Mouse (Mus musculus) olfactory bulb, adult 2 months (tissue): ENCODE results near the gene Eif2ak3. TPM values are rescaled to one million over a fixed set of nuclear protein-coding genes. Genes with fewer than 3 reads are reported as not detected.

Experiments used
- H3K27ac ChIP-seq: fragments of 200-500 bp; 2 replicates; pipeline ENCODE4 v1.5.1; 2012; ENCODE audit warnings: low read depth, low read length; ENCODE audit not compliant: insufficient read depth
- H3K4me1 ChIP-seq: fragments of 200-500 bp; 2 replicates; pipeline ENCODE4 v1.6.1; 2012; ENCODE audit warnings: low read length; ENCODE audit not compliant: control insufficient read depth, insufficient read depth
- H3K4me3 ChIP-seq: fragments of 200-500 bp; 2 replicates; pipeline ENCODE4 v1.5.1; 2012; ENCODE audit warnings: mild to moderate bottlenecking, low read depth, low read length, moderate library complexity; ENCODE audit not compliant: insufficient read depth
- CTCF ChIP-seq: fragments of 200-500 bp; IDR thresholded peaks from 2 replicates; pipeline ENCODE4 v1.5.1; 2012; ENCODE audit warnings: low read depth, mild to moderate bottlenecking, low read length, moderate library complexity; ENCODE audit not compliant: insufficient read depth
- POLR2A ChIP-seq: fragments of 200-500 bp; IDR thresholded peaks from 2 replicates; pipeline ENCODE4 v1.6.1; 2012; ENCODE audit warnings: mild to moderate bottlenecking, low read depth, low read length, moderate library complexity; ENCODE audit not compliant: insufficient read depth
- WGBS: fragments of 180-500 bp; shearing (Covaris S2); methylation state at CpG from one replicate; pipeline ENCODE4 v1.1.7; 2018; 5-methylcytosine and 5-hydroxymethylcytosine counted together
- polyA plus RNA-seq: library from polyadenylated mRNA; stranded (reverse); fragments of >200 nt; gene quantifications from 2 replicates; pipeline ENCODE4 v1.2.4, GENCODE M21; 2012; ENCODE audit warnings: low replicate concordance; ENCODE audit not compliant: missing spikeins, insufficient read depth, insufficient read length

Gene Eif2ak3
- polyA plus RNA-seq = not detected in 2 replicates

DNA sequence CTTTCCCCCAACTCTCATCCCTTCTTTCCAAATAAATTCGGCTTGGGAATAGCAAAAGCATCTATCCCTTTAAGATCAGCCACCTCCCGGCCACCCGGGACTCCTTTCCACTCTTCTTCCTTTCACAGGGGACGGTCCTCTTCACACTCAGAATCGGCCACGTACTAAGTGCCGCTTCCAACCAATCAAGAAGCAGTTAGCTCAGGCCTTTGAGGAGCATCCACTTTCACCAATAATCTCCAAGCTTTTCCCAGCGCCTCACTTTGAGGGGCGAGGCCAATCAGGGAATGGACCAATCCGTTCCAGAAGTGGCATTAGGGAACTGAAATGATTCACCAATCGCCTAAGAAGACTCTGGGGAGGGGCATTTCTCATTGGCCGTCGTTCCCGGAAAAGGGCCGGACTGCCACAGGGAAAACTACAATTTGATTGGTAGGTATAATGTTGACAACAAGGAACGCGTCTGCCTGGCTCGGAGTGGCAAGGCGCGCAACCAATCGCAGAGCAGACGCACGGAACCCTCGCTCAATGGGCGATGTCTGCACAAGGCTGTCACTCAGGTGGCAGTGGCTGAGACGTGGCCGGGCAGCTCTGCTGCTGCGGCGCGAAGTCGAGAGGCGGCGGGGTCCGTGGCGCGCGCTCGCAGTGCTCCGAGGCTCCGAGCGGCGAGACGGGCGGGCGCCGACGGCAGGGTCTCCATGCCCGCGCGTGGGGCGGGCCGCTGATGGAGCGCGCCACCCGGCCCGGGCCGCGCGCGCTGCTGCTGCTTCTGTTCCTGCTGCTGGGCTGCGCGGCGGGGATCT, at the start of gene Eif2ak3:
Gene Eif2ak3 (plus strand): TSS at position 514 of the 803 bp plus-strand sequence.
- under 1% methylated on average over 63 of the region's 63 CpGs for WGBS
- Histone ChIP-seq H3K4me1 (no peaks in the 10 kb centered on the region), H3K27ac (peak within 1 kb of the TSS; percentile 74), H3K4me3 (peak within 1 kb of the TSS; percentile 80)
- peak; percentile 78 for TF ChIP-seq POLR2A
- TF ChIP-seq CTCF = no peak

DNA sequence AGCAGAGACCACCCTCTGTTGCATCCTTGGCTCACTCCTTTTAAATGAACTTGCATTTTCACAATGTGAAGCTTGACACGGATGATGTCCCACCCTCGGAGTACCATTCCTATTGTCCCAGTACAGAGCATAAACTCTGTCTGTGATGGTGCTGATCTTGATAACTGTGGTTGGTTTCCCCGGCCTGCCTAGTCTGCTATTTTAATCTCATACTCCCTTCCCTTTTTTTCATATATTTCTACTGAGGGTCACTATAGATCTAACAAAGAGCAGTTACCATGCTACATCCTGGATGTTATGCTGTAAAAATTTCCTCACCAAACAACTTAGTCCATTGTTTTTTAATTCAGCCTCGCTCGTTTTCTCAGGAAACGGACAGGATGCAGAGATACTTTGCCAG, 47.4 kb upstream of the Eif2ak3 start:
- TF ChIP-seq CTCF (no peak), POLR2A (no peak)
- peaks cover 2% of the 10 kb centered on the region; the same call in 1 of the 2 replicates for H3K4me1 ChIP-seq
- 59% methylated on average over 6 of the region's 6 CpGs for WGBS

DNA sequence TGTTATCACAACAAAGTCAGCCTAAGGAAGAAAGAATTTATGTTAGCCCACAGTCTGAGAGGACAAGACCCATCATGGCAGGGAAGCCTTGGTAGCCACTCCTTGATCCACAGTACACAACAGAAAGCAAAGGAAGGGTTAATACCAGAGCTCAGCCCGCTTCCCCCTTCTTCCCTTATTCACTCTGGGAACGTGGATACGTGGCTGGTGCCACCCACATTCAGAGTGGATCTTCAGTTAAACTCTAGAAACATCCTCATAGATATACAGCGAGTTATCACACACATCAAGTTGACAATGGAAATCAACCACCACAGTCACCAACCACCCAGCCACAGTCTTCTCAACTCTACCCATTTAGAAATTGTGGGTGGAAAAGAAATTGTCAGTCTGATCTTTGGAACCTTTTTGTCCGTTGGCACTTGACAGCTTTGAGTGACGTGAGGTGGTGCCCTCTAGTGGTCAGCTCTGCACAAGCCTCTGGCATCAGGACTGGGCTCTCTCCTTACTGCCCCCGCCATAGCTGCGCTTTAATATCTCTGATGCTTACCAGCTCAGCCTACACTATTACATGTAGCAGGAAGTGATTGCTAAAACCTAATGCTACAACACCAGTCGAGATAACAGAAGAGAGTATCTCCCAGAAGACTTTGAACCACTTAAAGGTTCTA, 46.6 kb upstream of the Eif2ak3 start:
- 19% methylated on average over 9 of the region's 9 CpGs for WGBS
- 0 out of 2 replicates have a peak, but pooled peaks have one; percentile 36 for TF ChIP-seq CTCF
- TF ChIP-seq POLR2A = no peak
- Histone ChIP-seq H3K27ac (no peak overlapping the region), H3K4me1 (peaks cover 1% of the 10 kb centered on the region; the same call in 1 of the 2 replicates), H3K4me3 (no peak overlapping the region)

More for the DNA sequence above, 47.4 kb upstream of the Eif2ak3 start:
- H3K4me3 ChIP-seq = no peak overlapping the region
- no peak overlapping the region for H3K27ac ChIP-seq

DNA sequence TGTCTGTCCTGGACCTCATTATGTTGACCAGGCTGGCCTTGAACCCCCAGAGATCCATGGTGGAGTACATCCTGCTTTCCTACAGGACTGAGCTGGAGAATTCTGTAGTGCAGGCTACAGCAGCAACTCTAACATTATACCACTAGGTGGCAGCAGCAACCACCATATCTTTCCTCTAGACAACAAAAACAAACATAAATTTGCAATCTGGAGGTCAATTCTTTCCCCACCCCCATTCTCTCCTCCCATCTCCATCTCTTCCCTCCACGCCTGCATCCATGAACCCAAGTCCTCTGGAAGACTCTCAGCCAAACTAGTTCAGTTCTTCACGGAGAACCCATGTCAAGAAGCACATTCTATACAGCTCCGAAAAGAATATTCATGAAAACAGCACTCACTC, 39.7 kb upstream of the Eif2ak3 start:
- no peak overlapping the region for H3K27ac ChIP-seq
- WGBS = 27% methylated on average over 3 of the region's 3 CpGs
- no peak overlapping the region; the same call in 1 of the 2 replicates for H3K4me3 ChIP-seq
- TF ChIP-seq POLR2A = no peak
- no peak for TF ChIP-seq CTCF
- H3K4me1 ChIP-seq = no peaks in the 10 kb centered on the region

DNA sequence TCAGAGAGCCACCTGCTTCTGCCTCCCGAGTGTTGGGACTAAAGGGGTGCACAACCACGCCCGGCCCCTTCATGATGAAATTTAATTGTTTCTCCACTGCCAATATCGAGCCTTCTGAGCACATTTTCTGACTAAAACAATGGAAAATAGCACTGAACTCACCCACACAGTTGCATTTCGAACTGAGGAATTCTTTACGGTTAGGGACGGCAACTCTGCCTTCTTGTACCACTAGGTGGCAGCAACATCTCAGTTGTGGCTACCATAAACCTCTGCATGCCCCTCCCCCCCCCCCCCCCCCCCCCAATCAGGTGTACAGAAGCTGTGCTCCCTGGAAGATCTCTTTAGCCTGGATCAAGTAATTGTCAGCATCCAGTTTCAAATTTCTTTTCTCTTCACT, 39.0 kb upstream of the Eif2ak3 start:
- H3K27ac ChIP-seq = no peak overlapping the region
- no peak for TF ChIP-seq POLR2A
- TF ChIP-seq CTCF = no peak
- no peak overlapping the region for H3K4me3 ChIP-seq
- WGBS = 8% methylated on average over 7 of the region's 7 CpGs
- no peaks in the 10 kb centered on the region for H3K4me1 ChIP-seq

DNA sequence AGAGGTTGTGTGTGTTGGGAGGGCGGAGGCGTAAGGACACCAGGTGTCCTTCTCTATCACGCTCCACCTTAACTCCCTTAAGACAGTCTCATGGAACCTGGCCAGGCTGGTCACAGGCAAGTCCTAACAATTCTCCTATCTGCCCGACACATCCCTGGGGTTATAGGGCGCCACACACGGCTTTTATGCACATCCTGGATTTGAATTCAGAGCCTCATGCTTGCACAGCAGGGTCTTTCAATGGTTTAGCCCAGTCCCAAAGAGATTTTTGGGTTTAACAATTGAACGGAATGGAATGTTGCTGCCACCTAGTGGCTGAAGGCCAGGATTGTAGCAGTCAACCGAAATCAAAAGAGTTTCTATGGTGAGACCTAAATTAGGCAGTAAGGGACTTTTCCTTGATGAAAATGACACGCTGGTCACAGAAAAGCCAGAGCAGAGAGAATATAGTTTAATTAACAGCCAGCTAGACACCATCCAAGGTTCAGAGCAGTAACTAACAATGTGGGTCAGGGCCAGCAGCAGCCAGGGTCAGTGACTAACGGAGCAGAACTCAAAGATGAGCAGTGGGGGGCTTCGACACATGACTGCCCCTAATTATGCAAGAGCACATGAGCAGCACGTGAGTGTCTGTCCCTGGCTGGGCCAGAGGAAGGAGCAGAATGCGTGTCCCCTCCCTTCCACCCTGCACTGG, 38.3 kb upstream of the Eif2ak3 start:
- TF ChIP-seq POLR2A = no peak
- TF ChIP-seq CTCF = peak; percentile 28; the same call in 1 of the 2 replicates
- no peak overlapping the region for H3K27ac ChIP-seq
- H3K4me1 ChIP-seq = no peaks in the 10 kb centered on the region
- WGBS = 11% methylated on average over 13 of the region's 13 CpGs
- no peak overlapping the region; the same call in 1 of the 2 replicates for H3K4me3 ChIP-seq

DNA sequence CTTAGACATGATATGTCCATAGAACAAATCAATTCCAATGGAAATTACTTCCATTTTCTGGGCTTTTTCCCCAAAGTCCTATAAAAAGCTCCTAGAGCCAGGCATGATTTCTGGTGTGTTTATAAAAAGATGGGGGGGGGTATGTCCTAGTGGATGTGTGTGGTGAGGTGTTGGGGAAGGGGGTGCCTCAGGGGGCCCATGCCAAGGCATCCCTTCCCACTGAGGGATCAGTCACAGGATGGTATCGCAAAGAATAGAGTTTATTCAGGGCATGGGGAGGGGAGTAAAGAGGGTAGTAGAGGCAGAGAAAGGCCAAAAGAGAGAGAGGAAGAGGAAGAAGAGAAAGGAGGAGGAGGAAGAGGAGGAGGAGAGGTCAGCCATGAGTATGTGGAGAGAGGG, 37.8 kb upstream of the Eif2ak3 start:
- WGBS = 43% methylated on average over 1 of the region's 1 CpGs
- H3K4me1 ChIP-seq = no peaks in the 10 kb centered on the region
- no peak overlapping the region for H3K27ac ChIP-seq
- H3K4me3 ChIP-seq = no peak overlapping the region
- TF ChIP-seq CTCF (no peak), POLR2A (no peak)

DNA sequence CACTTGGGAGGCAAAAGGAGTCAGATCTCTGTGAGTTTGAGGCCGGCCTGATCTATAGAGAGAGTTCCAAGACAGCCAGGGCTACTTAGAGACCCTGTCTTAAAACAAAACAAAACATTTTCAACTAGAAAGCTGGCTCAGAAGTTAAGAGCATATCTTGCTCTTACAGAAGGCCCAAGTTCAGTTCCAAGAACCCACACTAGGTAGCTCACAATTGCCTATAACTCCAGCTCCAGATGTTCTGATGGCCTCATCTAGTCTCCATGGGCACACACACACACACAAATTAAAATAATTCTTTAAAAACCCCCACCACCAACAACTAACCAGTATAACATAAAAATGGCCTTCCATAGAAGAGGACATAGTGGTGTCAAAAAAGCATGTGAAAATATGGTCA, 33.8 kb upstream of the Eif2ak3 start:
- no peak overlapping the region for H3K27ac ChIP-seq
- H3K4me1 ChIP-seq = no peaks in the 10 kb centered on the region
- no peak for TF ChIP-seq CTCF
- no peak for TF ChIP-seq POLR2A
- no peak overlapping the region for H3K4me3 ChIP-seq
- 83% methylated on average over 1 of the region's 1 CpGs for WGBS

DNA sequence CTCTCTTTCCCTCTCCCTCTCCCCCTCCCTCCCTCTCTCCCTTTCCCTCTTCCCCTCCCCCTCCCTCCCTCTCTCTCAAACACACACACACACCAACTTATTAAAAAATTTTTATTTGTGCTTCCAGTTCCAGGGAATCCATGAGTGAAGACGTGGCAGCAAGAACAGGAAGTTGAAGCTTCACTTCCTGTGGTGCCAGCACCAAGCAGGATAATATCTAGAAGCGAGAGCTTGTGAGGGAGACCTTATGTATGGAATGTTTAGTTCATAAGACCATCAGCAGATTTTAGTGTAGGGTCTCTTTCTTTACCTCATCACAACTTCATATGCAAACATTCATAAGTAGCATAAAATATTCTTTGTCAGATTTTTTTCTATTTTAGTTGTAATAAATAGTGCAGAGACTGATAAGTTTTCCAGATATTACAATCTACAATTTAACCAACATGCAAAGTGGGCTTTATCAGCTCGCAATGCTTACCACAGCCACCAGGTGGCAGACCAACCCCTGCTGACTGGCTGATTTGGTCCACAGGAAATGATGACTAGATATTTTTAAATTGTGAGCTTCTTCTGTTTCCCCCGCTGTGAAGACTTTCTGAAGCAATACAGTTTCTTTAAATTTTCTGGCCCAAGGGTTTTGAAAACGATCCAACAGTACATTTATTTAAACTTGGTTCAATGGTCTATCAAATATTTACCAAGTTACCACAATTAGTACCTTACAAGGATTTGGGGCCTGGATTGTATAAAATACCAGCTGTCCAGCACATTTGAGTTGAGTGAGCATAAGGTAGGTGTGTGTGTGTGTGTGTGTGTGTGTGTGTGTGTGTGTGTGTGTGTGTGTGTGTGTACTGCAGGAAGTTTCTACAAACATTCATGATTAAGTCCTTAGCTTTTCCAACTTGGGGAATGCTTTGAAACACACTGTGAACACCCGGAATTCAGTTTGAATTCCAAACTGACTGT, 32.5 kb upstream of the Eif2ak3 start:
- TF ChIP-seq CTCF = peak; percentile 33; the same call in 1 of the 2 replicates
- no peak for TF ChIP-seq POLR2A
- Histone ChIP-seq H3K27ac (no peak overlapping the region), H3K4me3 (no peak overlapping the region), H3K4me1 (no peaks in the 10 kb centered on the region)
- 19% methylated on average over 6 of the region's 6 CpGs for WGBS
